Mouse (Mus musculus) heart, postnatal 14 days (tissue): ENCODE measurements at regions not wholly inside any gene's neighbourhood (a gene's known extent, or its start where the extent isn't known, plus 50 kb on each side); places are given as distances from the start of the nearest gene placed in this dataset.
A peak's percentile ranks its signal among the peaks of the same experiment; 100 is the strongest.

Experiments used
- DNase-seq, 2 experiments: peaks; one replicate each; pipeline ENCODE4 v3.0.0; 2021 to 2022
- intact Hi-C: fragments of 180-260 bp; cut with DNase I; formaldehyde crosslinking; loops from one replicate; pipeline ENCODE4 v1.15.1; 2025

DNA sequence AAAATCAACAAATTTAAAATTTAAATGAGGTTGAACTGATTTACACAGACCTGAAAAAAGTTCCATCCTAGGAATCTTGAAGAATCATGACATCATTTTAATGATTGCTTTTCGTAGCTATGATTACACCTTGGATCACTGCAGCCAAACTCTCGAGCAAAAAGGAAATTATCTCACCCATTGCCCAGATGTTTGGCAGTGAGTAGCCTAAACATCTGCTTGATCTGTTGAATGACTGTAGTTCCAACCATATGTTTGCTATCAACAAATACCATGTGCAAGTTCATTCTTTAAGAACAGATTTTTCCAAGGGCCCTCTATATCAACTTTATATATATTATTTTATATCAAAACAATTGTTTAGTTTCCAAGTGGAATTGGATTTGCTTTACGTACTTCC, 296.6 kb downstream of the Dmac1 start:
- peak in 1 of 2 experiments; percentile 3 for DNase-seq
- intact Hi-C loops: no loop called here

DNA sequence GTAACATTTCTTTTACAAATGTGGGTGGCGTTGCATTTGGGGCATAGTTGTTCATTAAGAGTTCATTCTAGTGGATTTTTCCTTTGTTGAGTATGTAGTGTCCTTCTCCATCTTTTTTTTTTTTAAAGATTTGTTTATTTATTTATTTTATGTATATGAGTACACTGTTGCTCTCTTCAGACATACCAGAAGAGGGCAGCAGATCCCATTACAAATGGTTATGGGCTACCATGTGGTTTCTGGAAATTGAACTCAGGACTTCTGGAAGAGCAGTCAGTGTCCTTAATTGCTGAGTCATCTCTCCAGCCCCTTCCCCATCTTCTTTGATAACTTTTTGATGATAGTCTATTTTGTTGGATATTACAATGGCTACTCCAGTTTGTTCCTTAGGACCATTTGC, 306.0 kb downstream of the Dmac1 start:
- no peak for DNase-seq

More for the DNA sequence above, 306.0 kb downstream of the Dmac1 start:
- intact Hi-C loops: no loop called here
